Mouse (Mus musculus): Measurements from ENCODE around the gene Cdc42ep4.

The Cdc42ep4 gene

DNA sequence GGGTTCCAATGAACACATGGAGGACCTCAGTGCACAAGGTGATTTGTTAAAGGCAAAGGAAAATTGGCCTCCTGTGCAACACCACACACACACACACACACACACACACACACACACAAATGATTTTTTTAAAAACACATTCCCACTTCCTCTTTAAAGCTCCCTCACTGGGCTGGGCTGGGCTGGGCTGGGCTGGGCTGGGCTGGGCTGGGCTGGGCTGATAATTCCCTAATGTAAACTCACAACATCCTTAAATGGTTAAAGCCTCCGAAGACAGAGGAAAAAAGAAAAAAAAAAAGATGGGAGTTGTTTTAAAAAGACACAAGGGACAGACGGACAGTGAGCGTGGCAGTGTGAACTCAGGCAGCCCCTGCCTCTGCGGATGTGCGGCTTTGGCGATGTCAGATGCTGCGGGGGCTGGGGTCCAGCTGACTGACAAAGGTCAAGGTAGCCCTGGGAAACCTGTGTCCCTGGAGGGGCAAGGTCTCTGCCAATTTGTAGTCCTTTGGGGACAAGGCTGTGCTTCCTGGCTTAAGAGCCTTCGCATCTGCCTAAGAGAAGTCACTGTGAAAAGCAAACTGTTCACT, 26.3 kb upstream of the Cdc42ep4 start:
- DNase-seq (ENCODE audit: low read depth): no peak

DNA sequence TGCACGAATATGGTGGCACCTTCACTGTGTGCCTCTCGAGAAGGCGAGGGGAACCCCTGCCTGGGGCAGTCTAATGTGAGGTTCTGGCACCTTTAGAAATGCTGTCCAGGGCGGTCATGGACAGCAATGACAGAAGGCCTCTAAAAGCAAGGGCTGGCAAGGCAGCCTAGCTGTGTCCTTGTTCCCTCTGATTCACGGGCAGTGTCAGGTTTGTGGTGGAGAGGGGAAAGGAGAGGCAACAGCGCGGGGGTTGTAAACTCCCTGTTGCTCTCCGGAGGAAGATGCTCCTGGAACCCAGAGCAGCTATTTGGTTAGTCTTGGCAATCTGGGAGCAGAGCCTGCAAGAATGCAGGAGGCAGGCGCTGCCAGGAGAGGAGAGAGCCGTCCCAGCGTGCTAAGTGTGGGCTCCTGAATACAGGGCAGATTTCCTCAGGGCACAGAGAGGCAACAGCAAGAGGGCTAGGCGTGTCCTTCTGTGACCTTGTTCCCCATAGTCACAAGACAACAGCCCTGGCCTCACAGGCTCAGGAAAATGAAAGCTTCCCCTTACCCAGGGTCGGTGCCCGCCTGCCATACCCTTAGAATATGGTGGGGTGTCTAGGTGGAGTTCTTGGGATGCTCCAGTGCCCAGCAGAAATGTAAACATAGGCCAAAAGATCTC, 25.3 kb upstream of the Cdc42ep4 start:
- no peak for DNase-seq (ENCODE audit: low read depth)

DNA sequence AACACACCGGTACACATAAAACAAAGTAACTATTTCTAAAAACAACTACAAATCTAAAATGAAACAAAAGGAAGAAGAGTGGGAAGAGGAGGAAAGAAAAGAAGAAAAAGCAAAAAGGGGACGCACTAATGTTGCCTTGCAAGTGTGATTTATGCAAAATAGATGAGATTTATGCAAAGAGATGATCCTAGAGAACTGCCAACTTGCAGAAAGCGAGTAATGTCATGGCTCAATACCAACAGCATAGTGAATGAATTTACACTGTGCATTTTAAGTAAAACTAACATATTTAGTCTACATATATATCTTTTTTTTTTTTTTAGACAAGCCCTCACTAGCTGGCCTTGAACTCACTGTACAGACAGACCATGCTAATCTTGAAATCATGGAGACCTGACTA, 23.1 kb upstream of the Cdc42ep4 start:
- no peak for DNase-seq (ENCODE audit: low read depth)

DNA sequence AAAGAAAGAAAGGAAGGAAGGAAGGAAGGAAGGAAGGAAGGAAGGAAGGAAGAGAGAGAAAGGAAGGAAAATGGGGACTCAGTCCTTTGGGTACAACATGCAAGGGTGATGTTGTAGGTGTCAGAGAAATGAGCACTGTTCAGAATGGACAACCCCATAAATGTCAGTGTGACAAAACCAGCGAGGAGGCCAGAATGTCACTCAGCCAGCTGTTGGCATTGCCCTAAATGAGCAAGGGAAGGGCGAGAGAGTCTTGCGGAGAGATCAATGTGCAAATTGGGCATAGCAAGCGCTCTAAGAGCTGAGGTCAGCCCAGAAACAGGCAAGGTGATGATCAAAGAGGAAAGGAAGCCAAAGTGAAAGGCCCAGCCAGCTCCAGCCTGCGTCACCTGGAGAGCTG, 21.5 kb upstream of the Cdc42ep4 start:
- DNase-seq (ENCODE audit: low read depth): no peak

DNA sequence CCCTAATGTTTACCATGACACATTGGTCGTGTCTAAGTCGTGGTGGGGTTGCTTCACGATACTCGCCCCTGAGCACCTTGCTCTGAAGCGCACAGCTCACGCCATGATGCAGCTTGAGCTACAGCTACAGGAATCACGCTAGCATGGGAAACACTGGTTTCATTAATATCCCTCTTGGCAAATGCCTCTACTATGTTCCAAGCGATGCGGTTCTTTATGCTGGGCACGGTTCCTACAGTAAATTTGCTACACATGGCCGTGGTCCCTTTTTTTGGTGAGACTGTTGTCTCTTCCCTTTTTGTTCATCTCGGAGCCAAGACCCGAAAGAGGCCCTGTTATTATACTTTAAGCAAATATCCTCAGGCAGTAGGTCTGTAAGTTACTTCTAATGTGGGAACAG, 19.5 kb upstream of the Cdc42ep4 start:
- DNase-seq (ENCODE audit: low read depth): no peak

DNA sequence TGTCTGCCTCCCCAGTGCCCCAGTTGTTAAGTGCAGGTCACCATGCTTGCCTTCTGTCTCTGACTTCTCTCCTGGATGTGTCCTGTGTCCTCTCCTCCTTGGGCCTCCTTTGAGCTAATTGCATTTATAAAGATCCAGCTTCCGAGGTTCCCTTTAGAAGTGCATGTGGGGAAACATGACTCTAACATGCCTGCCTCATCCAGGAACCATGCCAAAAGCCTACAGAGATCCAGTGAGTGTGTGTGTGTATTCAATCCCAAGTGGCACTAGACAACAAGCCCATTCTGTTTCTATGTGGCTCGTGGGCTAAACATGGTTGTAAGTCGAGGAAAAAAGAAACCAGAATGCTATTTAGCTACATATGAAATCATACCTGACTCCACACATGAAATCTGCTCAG, 16.7 kb upstream of the Cdc42ep4 start:
- no peak for DNase-seq (ENCODE audit: low read depth)

DNA sequence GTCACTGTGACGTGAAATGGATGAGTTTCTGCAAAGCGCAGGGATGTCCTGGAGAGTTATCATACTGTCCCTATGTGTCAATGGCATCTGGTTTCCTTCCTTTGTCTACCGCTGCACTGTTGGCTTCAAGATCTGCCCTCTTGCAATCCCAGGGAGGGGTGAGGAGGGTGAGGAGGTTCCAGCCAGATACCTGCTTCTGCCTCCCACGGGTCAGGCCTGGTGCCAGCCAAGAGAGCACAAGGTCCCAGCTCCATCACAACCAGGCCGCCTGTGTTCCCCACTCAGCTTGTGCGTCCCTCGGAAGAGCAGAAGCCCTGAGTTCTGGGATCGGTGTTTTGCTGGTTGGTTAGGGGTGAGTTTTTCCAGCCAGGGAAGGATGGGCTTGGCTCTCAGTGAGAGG, 15.6 kb upstream of the Cdc42ep4 start:
- DNase-seq (ENCODE audit: low read depth): no peak

DNA sequence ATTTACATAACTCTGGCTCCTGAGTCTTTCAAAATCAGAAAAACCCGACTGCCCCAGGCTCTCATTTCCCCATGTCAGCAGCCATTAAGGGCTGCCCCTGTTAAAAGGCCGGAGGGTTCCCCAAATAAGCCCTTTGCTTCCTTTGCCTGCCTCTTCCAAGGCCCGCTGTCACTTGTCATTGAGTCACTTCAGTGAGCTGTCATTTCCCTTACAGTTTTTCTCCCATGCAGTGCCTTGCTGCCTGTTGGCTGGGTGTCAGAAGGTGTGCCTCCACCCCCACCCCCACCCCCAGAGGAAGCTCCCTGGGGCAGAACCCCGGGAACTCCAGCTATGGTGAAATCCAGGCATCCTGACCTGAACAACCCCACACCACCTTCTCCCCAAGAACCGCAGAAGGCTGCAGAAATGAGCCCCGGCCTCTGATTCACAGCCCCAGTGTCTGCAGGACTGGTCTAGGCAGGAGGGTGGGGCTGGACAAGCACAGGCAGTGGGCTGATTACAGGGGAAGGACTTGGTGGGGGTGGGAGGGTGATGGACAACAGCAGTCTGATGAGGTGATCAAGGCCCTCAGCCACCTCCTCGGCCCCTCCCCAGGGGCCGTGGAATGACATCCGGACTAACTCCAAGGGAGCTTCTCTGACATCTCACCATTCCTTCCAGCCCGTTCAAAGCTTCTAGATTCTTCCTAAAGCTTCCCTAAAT, 14.8 kb upstream of the Cdc42ep4 start:
- DNase-seq (ENCODE audit: low read depth): peak; percentile 34

DNA sequence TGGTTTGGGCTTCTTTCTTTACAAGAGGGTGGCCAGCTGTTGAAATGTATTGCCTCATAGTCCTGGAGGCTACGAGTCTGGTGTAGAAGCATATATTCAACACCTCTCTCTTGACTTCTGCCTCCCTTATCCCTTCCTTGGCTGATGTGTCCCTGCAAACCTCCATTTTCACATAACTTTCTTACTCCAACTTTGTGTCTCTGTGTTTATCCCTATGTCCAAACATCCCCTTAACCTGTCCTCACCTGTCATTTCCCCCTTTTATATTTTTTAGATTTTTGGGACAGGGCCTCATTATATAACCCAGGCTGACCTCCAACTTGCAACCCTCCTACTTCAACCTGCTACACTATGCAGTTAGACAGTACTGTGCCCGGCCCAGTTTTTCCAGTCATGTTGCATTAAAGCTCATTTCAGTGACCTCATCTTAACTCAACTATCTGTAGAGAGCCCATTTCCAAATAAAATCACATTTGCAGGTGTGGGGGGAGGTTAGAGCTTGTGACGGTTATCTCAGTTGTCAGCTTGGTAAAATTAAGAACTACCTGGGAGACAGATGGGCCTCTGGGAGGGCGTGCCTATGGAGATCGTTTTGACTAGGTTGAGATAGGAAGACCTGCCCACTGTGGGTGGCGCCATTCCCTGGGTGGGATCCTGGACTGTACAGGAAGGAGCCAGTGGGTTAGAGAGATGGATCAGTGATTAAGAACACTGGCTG, 12.6 kb upstream of the Cdc42ep4 start:
- no peak for DNase-seq (ENCODE audit: low read depth)

DNA sequence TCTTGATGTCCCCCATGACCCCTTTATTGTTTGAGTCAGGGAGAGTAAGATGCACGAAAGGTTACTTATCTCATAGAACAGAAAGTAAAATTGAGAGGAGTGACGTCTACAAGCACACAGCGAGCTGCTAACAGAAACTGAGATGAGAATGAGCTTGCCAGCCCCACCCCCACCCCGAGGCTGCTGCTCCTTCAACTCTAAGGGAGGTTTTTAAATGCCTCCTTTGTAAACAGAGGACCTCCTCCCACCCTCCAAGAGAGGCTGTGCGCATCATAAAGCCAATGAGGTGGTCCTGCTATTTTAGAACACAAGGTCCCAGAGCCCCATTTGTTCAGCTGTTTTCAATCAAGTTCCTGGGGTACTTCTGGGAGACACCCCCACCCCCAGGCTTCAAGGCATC, 11.8 kb upstream of the Cdc42ep4 start:
- no peak for DNase-seq (ENCODE audit: low read depth)

DNA sequence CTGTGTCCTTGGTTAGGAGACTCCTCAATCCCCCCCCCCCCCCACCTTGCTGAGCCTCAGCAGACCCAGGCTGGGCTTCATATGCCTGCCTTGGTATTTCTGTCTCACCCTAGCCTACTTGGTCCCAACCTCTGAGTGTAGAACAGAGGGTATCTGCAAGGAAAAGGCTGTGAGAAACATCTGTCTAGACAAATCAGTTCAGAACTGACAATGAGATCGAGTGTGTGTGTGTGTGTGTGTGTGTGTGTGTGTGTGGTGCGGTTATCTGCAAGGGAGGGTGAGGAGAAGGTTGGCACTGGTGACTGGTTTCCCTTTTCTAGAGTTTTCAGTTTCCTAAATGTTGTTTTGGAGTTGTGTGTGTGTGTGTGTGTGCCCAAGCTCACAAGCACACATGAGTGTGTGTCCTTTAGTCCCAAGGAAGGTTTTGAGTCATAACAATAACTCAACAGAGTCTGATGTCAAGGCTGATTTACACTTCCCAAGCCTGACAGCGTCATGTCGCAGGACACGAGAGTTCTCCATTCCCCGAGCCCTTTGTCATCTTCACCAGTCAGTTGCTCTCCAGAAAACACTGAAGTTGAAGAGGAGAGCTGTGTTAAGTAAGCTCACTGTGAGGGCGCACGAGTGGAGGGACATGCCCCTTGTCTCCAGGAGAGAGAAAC, 10.6 kb upstream of the Cdc42ep4 start:
- DNase-seq (ENCODE audit: low read depth): no peak

DNA sequence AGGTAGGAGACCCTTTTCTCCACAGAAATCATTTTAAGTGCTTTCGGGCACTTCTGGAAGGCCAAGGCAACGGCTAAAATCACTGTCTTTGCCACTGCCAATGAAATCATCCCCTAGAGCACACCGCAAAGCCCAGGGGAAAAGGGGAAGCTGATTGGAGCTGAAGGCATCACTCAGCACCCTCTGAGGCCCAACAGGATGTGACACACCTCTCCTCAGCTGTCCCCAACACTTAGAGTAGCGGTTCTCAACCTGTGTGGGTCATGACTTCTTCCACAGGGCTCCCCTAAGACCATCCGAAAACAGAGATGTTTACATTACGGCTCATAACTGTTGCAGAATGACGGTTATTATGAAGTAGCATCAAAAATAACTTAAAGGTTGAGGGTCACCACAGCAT, 10.0 kb upstream of the Cdc42ep4 start:
- no peak for DNase-seq (ENCODE audit: low read depth)

DNA sequence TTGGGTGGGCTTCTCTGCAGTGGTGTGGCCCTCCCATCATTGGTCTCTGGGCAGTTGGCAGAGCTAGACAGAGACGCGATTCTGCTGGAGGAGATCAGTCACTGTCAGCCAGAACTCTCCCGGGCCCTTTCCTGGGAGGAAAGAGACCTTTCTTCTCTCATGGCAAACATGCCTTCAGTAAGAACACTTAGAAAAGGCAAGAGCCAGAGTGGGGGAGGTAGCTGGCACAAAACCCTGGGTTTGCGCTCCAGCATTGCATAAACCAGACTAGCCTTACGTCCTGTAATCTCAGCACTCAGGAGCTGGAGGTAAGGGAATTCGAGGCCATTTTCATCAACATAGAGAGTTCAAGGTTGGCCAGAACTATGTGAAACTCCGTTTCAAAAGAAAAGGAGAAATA, 8.8 kb upstream of the Cdc42ep4 start:
- DNase-seq (ENCODE audit: low read depth): peak; percentile 23

DNA sequence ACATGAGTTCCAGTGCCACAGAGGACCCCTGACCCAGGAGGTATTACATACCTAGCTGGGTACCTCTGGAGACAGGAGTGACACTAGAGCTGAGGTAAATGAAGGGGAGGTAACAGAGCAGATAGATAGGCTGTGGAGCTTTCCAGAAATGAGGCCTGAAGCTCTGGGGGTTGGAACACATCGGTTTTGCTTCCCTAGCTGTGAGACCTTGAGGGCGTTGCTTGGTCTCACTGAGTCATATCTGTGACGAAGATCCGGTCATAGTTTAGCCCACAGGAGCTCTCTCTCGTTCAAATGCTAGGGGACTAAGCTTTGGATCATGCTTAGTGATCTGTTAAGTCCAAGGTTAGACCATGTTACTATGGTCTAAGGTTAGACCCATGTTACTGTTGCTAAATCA, 7.2 kb upstream of the Cdc42ep4 start:
- DNase-seq (ENCODE audit: low read depth): no peak

DNA sequence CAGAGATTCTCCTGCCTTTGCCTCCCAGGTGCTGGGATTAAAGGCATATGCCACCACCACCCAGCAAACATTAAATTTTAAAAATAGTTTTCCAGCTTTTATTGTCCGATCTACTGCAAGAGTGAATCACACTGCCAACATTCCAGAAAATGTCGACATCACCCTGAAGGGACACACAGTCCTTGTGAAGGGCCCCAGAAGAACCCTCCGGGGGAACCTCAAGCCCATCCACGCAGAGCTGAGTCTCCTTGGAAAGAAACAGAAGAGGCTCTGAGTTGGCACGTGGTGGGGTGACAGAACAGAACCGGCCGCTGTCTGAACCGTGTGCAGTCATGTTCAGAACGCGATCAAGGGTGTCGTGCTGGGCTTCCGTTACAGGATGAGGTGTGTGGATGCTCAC, 4.9 kb upstream of the Cdc42ep4 start:
- no peak for DNase-seq (ENCODE audit: low read depth)

DNA sequence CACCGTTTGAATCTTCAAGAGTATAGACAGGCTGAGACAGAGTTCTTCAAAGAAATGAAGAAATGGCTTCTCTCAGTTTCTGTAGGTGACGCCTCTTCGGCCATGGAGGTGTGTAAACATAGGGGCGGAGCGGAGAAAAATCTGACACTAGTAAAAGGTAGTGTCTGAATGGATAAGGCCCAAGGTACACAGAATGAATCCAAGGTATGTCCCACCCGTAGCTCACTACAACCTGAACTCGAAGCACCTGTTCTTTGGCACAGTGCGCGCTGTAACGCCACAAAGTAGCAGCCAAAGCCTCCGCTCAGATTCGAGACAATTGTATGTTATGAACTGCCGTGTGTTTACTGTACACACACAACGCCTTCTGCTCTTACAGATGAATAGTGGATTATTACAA, 4.2 kb upstream of the Cdc42ep4 start:
- no peak for DNase-seq (ENCODE audit: low read depth)

DNA sequence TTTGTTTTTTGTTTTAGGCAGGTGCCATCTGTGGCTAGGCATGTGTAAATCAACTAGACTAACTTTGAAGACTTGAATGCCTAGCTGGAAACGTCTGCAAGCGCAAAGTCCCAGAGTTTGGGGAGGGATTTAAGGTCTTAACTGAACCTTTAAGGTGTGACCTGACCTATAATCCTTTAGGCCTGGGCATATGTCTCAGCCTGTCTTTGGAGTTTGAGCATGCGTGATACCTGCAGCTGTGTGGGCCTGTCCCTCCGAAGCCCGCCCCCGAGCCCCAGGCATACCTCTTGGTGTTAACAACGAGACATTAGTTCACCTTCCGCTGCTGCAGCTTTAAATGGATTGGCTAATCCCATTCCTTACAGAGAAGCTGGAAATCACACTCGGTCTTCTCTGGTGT, 3.2 kb upstream of the Cdc42ep4 start:
- DNase-seq (ENCODE audit: low read depth): no peak

DNA sequence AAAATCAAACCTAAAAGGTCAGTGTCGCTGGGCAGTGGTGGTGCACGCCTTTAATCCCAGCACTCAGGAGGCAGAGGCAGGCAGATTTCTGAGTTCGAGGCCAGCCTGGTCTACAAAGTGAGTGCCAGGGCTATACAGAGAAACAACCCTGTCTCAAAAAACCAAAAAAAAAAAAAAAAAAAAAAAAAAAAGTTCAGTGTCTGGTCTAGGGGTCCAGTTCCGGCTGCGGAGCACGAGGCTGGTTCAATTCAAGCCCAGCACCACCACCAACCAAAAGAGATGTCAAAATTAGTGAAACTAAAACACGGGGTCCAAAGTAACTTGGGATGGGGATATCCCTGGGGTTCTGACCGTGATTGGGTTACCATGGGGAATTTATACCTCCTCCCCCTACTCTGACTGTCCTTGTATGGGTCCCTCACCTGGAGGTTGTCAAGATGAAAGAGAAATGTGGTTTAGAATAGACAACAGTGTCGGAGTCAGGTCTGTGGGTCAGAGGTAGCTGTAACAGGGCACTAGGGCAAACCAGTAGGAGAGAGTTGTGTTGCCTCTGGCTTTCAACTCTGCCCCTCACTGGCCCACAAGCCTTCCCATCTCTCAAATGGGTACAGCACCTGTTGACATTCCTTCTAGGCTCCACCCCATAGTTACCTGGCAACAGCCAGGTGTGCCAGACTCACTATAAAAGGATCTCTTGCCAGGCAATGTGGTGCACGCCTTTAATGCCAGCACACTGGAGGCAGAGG, 1.2 kb upstream of the Cdc42ep4 start:
- no peak for DNase-seq (ENCODE audit: low read depth)

DNA sequence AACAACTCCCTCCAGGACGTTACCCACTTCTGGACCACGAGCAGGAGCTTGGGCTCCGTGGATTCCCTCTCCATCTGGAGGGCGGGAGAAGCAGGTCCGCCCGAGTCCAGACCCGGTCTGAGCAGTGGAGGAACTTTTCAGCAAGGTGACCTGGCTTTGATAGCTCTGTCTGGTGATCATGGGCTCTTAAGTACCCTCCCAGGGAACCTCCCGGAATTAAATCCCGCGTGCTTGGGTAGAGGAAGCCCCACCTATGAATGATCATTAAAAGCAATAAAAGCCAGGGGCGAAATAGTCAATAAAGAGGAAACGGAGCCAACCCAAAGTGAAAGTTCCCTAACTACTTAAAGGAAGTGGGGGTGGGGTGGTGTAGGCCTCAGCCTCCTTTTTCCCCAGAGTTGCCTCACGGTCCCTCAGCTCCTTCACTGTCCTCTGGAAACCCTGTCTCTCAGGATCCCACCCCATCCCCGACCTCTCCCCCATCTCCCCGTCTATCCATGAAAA, 529 bp upstream of the Cdc42ep4 start:
- no peak for DNase-seq (ENCODE audit: low read depth)

DNA sequence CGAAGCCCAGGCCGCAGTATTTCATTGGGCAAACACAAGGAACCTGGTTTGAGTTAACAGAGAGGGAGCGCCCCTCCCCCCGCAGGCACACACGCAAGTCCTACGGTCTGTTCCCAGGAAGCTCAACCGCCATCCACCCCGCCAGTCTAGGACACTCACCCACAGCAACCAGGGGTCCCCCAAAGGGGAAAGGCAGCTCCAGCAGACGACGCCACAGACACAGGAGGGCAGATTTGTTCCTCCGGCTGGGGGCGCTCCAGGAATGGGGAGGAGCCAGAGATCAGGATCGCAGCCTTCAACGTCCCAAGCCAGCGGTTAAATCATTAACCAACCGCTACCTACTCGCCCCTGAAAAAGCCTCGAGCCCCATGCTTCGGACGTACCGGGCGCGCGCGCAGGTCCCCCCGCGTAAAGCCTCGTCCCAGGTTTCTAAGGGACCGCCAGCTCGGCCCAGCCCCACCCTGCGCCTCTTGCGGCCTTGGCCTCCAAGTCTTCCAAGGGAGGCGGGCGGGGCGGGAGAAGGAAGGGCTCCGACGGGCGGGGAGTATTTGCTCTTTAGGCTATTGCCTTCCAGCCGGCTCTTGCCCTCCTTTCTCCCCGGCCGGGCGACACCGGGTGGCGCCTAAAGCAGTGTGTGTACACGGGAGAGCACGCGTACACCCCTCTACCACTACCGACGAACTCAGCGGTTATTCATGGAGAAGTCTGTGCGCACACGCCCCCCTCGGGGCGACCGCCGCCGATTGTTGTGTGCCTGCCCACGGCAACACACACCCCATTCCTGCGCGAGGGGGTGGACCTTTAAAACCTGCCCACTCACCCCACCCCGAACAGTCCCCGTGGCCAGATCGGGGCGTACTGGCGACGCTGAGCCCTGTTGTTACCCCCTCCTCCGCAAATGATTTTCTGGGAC, 854 bp downstream of the Cdc42ep4 start:
- DNase-seq (ENCODE audit: low read depth): no peak
